Mouse (Mus musculus): ENCODE data around the gene Ly86. TPM values are rescaled to one million over a fixed set of nuclear protein-coding genes. Genes with fewer than 3 reads are reported as not detected.

Gene Ly86
- polyA plus RNA-seq, 1 experiment, result 23.8 TPM

GRCm38 (mm10) chr13:37431707-37432106 lies 86.7 kb downstream of the Ly86 start:
- DNase-seq (ENCODE audit: low spot score), result no peak

DNA sequence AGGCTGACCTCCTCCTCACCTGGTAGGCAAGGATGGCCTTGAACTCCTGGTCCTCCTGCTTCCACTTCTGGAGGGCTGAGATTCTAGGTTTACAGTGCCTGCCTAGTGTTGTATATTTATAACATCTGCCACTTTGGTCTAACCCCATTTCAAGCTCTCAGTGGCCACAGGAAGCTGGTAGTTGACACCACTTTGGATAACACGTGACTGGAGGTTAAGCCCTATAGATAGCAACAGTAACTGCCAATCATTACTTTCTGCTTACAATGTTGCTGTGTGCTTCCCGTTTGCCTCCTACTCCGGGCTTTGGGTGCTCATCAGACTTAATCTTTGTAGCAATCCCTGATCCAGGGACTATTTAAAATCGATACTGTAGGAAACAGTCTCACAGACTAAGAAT lies 87.6 kb downstream of the Ly86 start:
- no peak for DNase-seq (ENCODE audit: low spot score)

DNA sequence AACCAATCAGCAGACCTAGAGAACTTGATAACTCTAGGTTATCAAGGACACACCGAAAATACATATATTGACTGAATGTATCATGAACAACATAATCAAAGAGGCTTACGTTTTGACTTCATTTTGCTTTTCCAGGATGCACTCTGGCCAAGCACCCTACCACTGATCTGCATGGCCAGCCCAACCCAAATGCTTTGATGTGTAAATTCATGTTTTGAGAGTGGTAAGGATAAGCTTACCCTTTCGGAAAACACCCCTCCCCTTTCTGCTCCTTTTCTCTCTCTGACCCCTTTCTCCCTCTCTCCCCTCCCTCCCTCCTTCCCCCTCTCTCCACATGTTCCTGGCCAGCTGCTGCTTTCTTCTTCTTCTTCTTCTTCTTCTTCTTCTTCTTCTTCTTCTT lies 88.1 kb downstream of the Ly86 start:
- no peak for DNase-seq (ENCODE audit: low spot score)

GRCm38 (mm10) chr13:37433730-37434129 lies 88.7 kb downstream of the Ly86 start:
- no peak for DNase-seq (ENCODE audit: low spot score)

DNA sequence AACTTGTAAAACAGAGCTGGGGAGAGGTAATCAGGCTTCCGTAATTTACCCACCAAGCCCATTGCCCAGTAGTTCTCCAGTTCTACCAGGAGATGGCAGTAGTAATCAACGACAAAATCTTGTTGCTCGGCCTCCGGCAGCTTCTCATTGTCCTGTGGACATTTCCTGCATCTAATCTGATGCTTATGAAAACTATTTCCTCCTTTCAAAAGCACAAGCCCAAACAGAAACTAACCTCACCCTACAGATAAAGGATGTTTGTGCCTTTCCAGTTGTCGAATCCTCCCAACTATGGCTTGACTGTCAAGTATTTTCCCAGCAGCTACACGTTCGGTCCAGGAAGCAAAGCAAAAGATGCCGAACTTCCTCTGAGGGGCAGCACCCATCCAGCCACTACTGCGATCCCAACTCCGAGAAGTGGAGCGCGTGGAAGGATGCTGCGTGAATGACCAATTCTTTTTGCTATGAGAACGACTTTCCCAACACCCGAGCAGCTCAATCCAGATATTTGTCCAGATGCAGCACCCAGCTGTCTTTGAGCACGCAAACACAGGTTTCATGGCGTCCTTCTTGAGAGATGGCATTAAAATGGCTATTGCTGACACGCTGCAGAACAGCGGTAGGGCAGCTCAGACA lies 89.2 kb downstream of the Ly86 start:
- DNase-seq (ENCODE audit: low spot score), result no peak

- DNase-seq (ENCODE audit: low spot score), result no peak
Measured at GRCm38 (mm10) chr13:37434841-37435240, 89.8 kb downstream of the Ly86 start.

GRCm38 (mm10) chr13:37436267-37437013 lies 91.4 kb downstream of the Ly86 start:
- no peak for DNase-seq (ENCODE audit: low spot score)

- no peak for DNase-seq (ENCODE audit: low spot score)
Measured at GRCm38 (mm10) chr13:37438788-37439187, 93.8 kb downstream of the Ly86 start.

DNA sequence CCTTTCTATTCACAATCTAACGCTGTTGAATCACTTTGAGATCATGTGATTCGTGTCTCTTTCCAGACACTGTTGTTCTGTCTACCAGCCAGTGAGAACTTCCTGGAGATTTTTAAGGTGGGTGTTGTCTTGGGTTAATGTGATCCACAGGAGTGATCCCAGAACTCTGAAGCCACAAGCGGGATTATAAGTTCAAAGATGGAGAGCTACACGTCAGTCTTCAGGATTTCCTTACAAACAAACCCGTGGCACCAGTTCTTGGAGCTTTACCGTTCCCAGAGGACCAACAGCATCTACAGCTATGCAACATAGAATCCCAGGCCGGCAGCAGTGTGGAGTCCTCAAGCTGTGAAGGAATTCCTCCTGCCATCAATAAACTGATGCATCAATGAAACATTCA lies 94.5 kb downstream of the Ly86 start:
- DNase-seq (ENCODE audit: low spot score), result no peak

DNA sequence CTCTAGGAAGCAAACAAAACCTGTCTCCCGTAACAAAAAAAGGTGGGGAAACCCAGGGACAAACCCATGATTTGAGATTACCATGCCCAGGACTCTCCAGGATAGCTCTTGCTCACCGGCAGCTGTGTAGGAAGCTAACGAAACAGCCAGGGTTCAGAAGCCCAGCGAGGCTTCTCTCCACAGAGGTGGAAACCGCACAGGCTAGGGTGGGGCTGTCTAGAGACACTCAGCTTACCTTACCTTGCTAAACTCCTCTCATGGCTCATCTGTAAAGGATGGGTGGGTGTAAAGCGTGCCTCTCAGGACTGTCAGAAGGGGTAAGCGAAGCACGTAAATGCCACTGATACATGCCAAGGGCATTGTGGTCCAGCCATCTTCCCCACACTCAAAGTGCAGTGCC lies 94.9 kb downstream of the Ly86 start:
- DNase-seq (ENCODE audit: low spot score), result no peak

GRCm38 (mm10) chr13:37440593-37441307 lies 95.7 kb downstream of the Ly86 start:
- DNase-seq (ENCODE audit: low spot score), result no peak

GRCm38 (mm10) chr13:37442058-37442457 lies 97.0 kb downstream of the Ly86 start:
- DNase-seq (ENCODE audit: low spot score), result no peak

DNA sequence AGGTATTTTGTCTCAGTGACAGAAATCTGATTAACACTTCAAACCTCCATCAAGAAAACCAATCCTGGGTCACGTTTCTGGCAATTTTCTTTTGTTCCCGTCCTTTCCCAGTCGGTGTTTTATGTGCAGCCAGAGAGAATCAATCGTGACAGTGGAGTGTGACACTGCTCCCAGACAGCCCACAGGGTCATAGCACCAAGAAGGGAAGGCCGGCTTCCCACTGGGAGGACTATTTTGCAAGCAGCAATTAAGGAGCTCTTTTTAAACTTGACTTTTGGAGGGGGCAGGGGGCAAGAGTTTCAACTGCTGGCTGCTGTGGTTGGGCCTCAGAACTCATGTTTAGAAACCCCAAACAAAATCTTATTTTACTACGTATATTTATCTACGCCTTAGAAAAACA lies 97.5 kb downstream of the Ly86 start:
- no peak for DNase-seq (ENCODE audit: low spot score)

DNA sequence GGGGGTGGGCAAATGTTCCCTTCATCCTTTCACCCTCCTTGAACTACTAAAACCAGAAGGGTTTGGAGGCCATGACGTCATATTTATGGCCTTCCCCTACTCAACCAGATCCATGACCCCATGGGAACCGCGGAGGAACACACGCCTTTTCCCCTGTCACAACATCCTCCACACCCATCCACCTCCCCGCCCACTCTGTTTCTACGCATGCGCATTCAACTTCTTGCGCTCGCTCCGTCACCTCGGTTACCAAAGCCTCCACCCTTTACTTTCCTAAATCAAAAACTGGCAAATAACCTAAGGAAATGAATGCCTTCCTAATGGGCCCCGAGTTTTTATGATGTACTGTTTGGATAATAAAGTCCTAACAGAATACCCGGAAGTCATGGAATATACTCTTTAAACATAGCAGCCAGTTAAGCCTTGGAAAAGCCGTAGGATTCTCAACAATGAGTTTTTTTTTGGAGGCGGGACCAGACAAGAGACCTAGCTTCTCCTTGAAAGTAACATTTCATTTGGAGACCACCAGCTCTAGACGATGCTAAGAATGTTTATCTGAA lies 101.8 kb downstream of the Ly86 start:
- DNase-seq (ENCODE audit: low spot score), result no peak

DNA sequence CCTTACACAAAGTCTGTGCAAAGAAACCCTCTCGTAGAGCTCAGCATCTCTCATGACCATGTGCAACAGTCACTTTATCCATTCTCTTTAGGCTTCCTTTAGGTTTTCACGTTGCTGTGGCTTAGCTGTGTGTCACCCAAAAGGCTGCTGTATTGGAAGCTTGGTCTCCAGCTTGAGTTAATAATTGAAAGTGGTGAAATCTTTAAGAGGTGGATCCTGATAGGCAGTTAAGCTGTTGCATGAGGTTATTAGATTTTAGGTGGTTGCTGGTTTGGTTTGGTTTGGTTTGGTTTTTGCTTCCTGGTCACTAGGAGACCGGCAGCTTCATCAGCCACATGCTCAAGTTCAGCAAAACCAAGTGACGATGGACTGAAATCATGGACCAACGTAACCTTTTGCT lies 106.0 kb downstream of the Ly86 start:
- no peak for DNase-seq (ENCODE audit: low spot score)

- DNase-seq (ENCODE audit: low spot score), result no peak
Measured at GRCm38 (mm10) chr13:37451471-37451870, 106.5 kb downstream of the Ly86 start.

GRCm38 (mm10) chr13:37452022-37452941 lies 107.3 kb downstream of the Ly86 start:
- peak; percentile 52 for DNase-seq (ENCODE audit: low spot score)

DNA sequence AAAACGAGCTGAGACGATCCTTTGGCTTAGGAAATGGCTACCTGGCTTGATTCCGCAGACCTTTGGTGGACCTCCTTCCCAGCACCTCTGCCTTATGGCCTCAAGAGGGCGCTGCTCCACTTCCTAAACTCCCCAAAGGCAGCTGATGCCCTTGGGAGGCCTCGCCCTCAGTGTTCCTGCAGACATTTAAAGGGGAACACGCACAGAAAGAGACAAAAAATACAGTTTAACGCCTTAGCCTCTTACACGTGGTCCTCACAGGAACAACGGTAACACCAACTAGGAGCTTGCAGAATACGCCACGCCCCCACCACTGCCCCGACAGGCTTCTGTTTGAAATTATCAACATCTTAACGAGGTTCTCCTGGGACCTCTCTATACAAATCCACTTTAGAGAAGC lies 108.2 kb downstream of the Ly86 start:
- DNase-seq (ENCODE audit: low spot score), result peak; percentile 59

- no peak for DNase-seq (ENCODE audit: low spot score)
Measured at GRCm38 (mm10) chr13:37454356-37454755, 109.3 kb downstream of the Ly86 start.

DNA sequence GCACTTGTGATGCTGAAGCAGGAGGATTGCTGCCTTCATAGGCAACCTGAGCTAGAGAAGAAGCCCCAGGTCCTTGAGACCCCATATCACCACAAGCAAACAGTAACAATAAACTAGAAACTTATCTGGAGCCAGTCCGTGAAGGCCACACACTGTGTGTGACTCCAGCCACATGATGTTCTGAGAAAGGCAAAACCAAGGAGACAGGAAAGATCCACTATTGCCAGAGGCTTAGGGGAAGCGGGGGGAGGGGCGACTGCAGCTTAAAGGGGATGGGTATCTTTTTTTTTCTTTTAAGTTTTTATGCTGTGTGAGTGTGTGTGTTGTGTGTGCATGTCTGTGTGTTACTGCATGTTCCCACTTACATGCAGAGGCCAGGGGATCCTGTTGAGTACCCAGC lies 110.6 kb downstream of the Ly86 start:
- no peak for DNase-seq (ENCODE audit: low spot score)

DNA sequence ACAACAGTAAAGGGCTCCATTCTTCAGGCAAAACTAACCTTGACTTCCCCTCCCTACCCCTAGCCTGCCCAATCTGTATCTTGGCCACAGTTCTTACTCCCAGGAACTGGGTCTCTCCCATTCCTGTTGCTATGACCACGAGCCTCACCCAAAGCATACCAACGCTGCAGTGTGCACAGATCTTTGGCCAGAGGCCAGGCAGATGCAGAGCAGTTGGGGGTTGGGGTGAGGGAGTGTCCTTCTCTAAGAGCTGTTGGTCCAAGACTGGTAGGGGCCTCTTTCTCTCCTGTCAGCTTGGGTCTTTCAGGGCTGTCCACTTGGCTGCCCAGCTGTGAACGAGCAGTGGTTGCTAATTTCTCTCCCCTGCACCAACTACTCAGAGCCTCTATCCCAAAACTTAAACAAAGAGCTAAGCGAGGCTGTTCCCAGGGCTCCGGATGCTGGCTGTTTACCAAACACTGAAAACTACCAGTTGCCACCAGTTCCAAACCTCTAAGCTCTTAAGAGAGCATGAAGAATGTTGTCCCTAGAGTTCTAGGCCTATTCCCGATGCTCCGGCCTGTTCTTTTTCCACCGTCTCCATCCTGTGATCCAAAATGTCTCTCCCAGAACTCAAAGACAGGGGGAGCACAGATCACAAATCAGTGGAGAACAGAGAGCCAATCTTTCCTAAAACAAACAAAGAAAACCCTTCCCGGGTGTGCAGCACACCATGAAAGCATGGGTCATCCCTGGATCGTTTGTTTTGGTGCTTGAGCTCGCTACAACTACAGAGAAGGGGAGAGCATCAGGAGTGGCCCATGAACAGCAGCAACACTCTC lies 112.2 kb downstream of the Ly86 start:
- no peak for DNase-seq (ENCODE audit: low spot score)

Data from urinary bladder, adult 2 months (tissue).